Comparison of ENCODE assay signal across 9 mouse cellular contexts in the genomic region with DNA sequence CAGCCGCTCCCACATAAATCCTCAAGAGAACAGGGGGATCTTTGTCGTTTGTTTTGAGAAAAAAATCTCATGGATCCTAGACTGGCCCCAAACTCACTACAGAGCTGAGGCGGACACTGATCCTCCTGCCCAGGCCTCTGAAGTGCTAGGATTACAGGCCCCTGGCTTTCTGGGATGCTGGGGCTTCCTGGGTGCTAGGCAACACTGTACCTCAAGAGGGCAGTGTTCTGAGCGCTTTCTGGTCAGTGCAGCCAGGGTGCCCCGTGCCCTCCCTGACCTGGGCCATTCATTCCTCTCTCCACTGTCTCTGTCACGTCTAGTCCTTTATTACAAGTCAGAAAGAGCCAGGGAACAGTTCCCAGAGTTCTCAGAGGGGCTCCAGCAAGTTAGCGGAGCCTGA. TPM values are rescaled to one million over a fixed set of nuclear protein-coding genes. Genes with fewer than 3 reads are reported as not detected.
A peak's percentile ranks its signal among the peaks of the same experiment; 100 is the strongest.
DNase-seq lines count a peak whose midpoint lies in the region; ATAC-seq and TF ChIP-seq lines count a peak whose summit lies in the region.
"Had no signal": no experiment of that assay in that cellular context is flagged by ENCODE, and none has a peak within 500 bp of the region (broad histone marks: within the 10 kb centered on the region; RNA-seq: fewer than 3 reads in every experiment).

No protein-coding gene starts in this region.

- no peak for TF ChIP-seq EP300 in ES-Bruce4 (IDR thresholded peaks at IDR 0.05; ENCODE audit: insufficient read depth, low read depth, low read length)

- peak; percentile 83 for DNase-seq in hindbrain, embryonic 10.5 days (ENCODE audit: low spot score)
- DNase-seq in cerebellum, postnatal 36 days, result peak; percentile 51 to 68
- DNase-seq in kidney, adult 9 months, result peak; percentile 56
- DNase-seq in mesoderm, embryonic 11.5 days (ENCODE audit: low read depth, low spot score), result peak; percentile 54
- no peak for DNase-seq in MN1 (ENCODE audit: low spot score)
- no peak for DNase-seq in left cerebral cortex, adult 9 months (ENCODE audit: low spot score in 2 of 2)

- peaks cover 27% of the 10 kb centered on the region for H3K36me3 ChIP-seq in hindbrain, embryonic 10.5 days
- H3K36me3 ChIP-seq in hindbrain, embryonic 13.5 days, result peaks cover 24% of the 10 kb centered on the region
- 0 out of 2 replicates have a peak, but pooled peaks cover 5% of the 10 kb centered on the region for H3K36me3 ChIP-seq in ES-Bruce4 (ENCODE audit: control insufficient read depth, insufficient read depth, low read length, poor library complexity, severe bottlenecking)

- no peak overlapping the region for H3K9ac ChIP-seq in hindbrain, embryonic 13.5 days
- peak overlapping the region; percentile 30; the same call in 1 of the 2 replicates for H3K9ac ChIP-seq in ES-Bruce4 (ENCODE audit: low read depth, poor library complexity, severe bottlenecking)
- H3K9ac ChIP-seq: heart, embryonic 13.5 days had no signal

- peak overlapping the region; percentile 75 for H3K27ac ChIP-seq in hindbrain, embryonic 10.5 days
- H3K27ac ChIP-seq in hindbrain, embryonic 13.5 days, result no peak overlapping the region
- no peak overlapping the region for H3K27ac ChIP-seq in ES-Bruce4 (ENCODE audit: insufficient read depth, low read length)
- H3K27ac ChIP-seq: heart, embryonic 13.5 days had no signal

- no peak for ATAC-seq in hindbrain, embryonic 13.5 days (ENCODE audit: low FRiP score)

- H3K4me2 ChIP-seq in hindbrain, embryonic 13.5 days, result no peak overlapping the region
- H3K4me2 ChIP-seq: heart, embryonic 13.5 days had no signal

- WGBS in hindbrain, embryonic 10.5 days, result 20% methylated on average over 7 of the region's 7 CpGs
- 20% methylated on average over 7 of the region's 7 CpGs for WGBS in hindbrain, embryonic 13.5 days

- no peak overlapping the region for H3K4me3 ChIP-seq in hindbrain, embryonic 10.5 days
- no peak overlapping the region for H3K4me3 ChIP-seq in hindbrain, embryonic 13.5 days
- H3K4me3 ChIP-seq in ES-Bruce4 (ENCODE audit: low read depth, low read length), result no peak overlapping the region
- H3K4me3 ChIP-seq: heart, embryonic 13.5 days had no signal

- TF ChIP-seq POLR2A in ES-Bruce4 (IDR thresholded peaks at IDR 0.05; ENCODE audit: insufficient read depth, low read length), result no peak

- H3K4me1 ChIP-seq in hindbrain, embryonic 10.5 days (replicated peaks), result peaks cover 21% of the 10 kb centered on the region
- H3K4me1 ChIP-seq in hindbrain, embryonic 13.5 days (replicated peaks), result peaks cover 11% of the 10 kb centered on the region
- H3K4me1 ChIP-seq in ES-Bruce4 (ENCODE audit: control insufficient read depth, insufficient read depth, low read length), result no peaks in the 10 kb centered on the region

- H3K9me3 ChIP-seq in hindbrain, embryonic 10.5 days, result no peaks in the 10 kb centered on the region
- no peaks in the 10 kb centered on the region for H3K9me3 ChIP-seq in hindbrain, embryonic 13.5 days
- no peaks in the 10 kb centered on the region for H3K9me3 ChIP-seq in ES-Bruce4 (replicated peaks; ENCODE audit: control insufficient read depth, insufficient read depth, low read length, poor library complexity, severe bottlenecking)
- H3K9me3 ChIP-seq: heart, embryonic 13.5 days had no signal

- peak; percentile 84 for TF ChIP-seq CTCF in ES-Bruce4 (IDR thresholded peaks at IDR 0.05; ENCODE audit: low read depth, low read length)

- no peaks in the 10 kb centered on the region for H3K27me3 ChIP-seq in hindbrain, embryonic 10.5 days (ENCODE audit: insufficient read depth, poor library complexity, severe bottlenecking)
- no peaks in the 10 kb centered on the region for H3K27me3 ChIP-seq in hindbrain, embryonic 13.5 days
- H3K27me3 ChIP-seq in ES-Bruce4 (ENCODE audit: control insufficient read depth, insufficient read depth, low read length, poor library complexity, severe bottlenecking), result no peaks in the 10 kb centered on the region
- H3K27me3 ChIP-seq: heart, embryonic 13.5 days had no signal

RNA-seq across cellular contexts. Expression of a gene that starts 9.6 kb away (rescaled TPM):
- 10.4 and 17.2 TPM in 2 replicates for polyA plus RNA-seq in hindbrain, embryonic 10.5 days (2016; fragmentation: Nextera tagmentation; extraction: Ambion mirVana)
- polyA plus RNA-seq in hindbrain, embryonic 13.5 days (2015; fragmentation: Nextera tagmentation; extraction: Ambion mirVana), result 17.1 and 18.1 TPM in 2 replicates
- 13.3 and 13.5 TPM in 2 replicates for polyA plus RNA-seq in ES-Bruce4 (2011; ENCODE audit: insufficient read depth, insufficient read length, low read depth, missing spikeins)

RNA-seq across cellular contexts. Expression of a gene that starts 25.9 kb away (rescaled TPM):
- 40.8 and 44.4 TPM in 2 replicates for polyA plus RNA-seq in hindbrain, embryonic 10.5 days (2016; fragmentation: Nextera tagmentation; extraction: Ambion mirVana)
- polyA plus RNA-seq in hindbrain, embryonic 13.5 days (2015; fragmentation: Nextera tagmentation; extraction: Ambion mirVana), result 36.3 and 41.2 TPM in 2 replicates
- polyA plus RNA-seq in ES-Bruce4 (2011; ENCODE audit: insufficient read depth, insufficient read length, low read depth, missing spikeins), result 29.9 and 33.9 TPM in 2 replicates

Comparison
In these comparisons a context has a peak if more than half of its experiments do, and no peak if none do; other contexts are left out.
1. DNase-seq: peak in hindbrain, embryonic 10.5 days (single experiment), cerebellum, postnatal 36 days (2 of 2), kidney, adult 9 months (single experiment) and mesoderm, embryonic 11.5 days (single experiment); none in MN1 (single experiment) and left cerebral cortex, adult 9 months (0 of 2).